ENCODE assay signal across 21 mouse cellular contexts in genomic region chr4:35143472-35144102, GRCm38 (mm10). TPM values are rescaled to one million over a fixed set of nuclear protein-coding genes. Genes with fewer than 3 reads are reported as not detected.
DNase-seq lines count a peak whose midpoint lies in the region; ATAC-seq lines count a peak whose summit lies in the region.
"Had no signal": no experiment of that assay in that cellular context is flagged by ENCODE, and none has a peak within 500 bp of the region (broad histone marks: within the 10 kb centered on the region; RNA-seq: fewer than 3 reads in every experiment).

No protein-coding gene starts in this region.

- DNase-seq in gastrocnemius, postnatal 14 days = peak; percentile 28
- no peak for DNase-seq in gastrocnemius, adult 8-10 months (ENCODE audit: low spot score in 2 of 2)
- DNase-seq in limb, embryonic 11.5 days (ENCODE audit: low spot score) = peak; percentile 43
- no peak for DNase-seq in limb, embryonic 10.5 days (ENCODE audit: low spot score)
- no peak for DNase-seq in spleen, adult 12 weeks (ENCODE audit: low spot score)
- no peak for DNase-seq in frontal cortex, postnatal 25 days (ENCODE audit: low spot score in 2 of 2)
- DNase-seq: cerebellum, adult 11-12 months; cerebellum, postnatal 25 days; liver; liver, postnatal 0 days; right cerebral cortex, postnatal 14 days had no signal

- H3K27ac ChIP-seq in limb, embryonic 11.5 days (replicated peaks; ENCODE audit: low read depth, low read length) = no peak overlapping the region
- no peak overlapping the region for H3K27ac ChIP-seq in limb, embryonic 10.5 days
- 0 out of 2 replicates have a peak overlapping the region, but pooled peaks have one; percentile 15 for H3K27ac ChIP-seq in intestine, embryonic 15.5 days
- 0 out of 2 replicates have a peak overlapping the region, but pooled peaks have one; percentile 26 for H3K27ac ChIP-seq in stomach, embryonic 15.5 days
- H3K27ac ChIP-seq: hindbrain, embryonic 10.5 days; macrophage; neural tube, embryonic 13.5 days had no signal

- intact Hi-C loops in gastrocnemius, postnatal 14 days (cut with DNase I; ENCODE audit: low total_unique reads) = no loop called here

- H3K9me3 ChIP-seq in limb, embryonic 11.5 days (ENCODE audit: control insufficient read depth, low read length) = no peaks in the 10 kb centered on the region
- H3K9me3 ChIP-seq in limb, embryonic 10.5 days (replicated peaks) = no peaks in the 10 kb centered on the region
- H3K9me3 ChIP-seq in intestine, embryonic 15.5 days = no peaks in the 10 kb centered on the region
- H3K9me3 ChIP-seq in stomach, embryonic 15.5 days = no peaks in the 10 kb centered on the region
- H3K9me3 ChIP-seq: hindbrain, embryonic 10.5 days; neural tube, embryonic 13.5 days had no signal

- WGBS in limb, embryonic 11.5 days = 57% methylated on average over 12 of the region's 12 CpGs
- 69% methylated on average over 12 of the region's 12 CpGs for WGBS in limb, embryonic 10.5 days
- 44% methylated on average over 12 of the region's 12 CpGs for WGBS in intestine, embryonic 15.5 days
- WGBS in stomach, embryonic 15.5 days = 54% methylated on average over 12 of the region's 12 CpGs

- no peaks in the 10 kb centered on the region for H3K36me3 ChIP-seq in limb, embryonic 11.5 days (ENCODE audit: control insufficient read depth, insufficient read depth, low read length)
- no peaks in the 10 kb centered on the region for H3K36me3 ChIP-seq in limb, embryonic 10.5 days
- no peaks in the 10 kb centered on the region for H3K36me3 ChIP-seq in intestine, embryonic 15.5 days
- H3K36me3 ChIP-seq in stomach, embryonic 15.5 days = no peaks in the 10 kb centered on the region
- H3K36me3 ChIP-seq: hindbrain, embryonic 10.5 days; neural tube, embryonic 13.5 days had no signal

- H3K4me3 ChIP-seq in limb, embryonic 11.5 days (ENCODE audit: low read depth, low read length) = no peak overlapping the region
- H3K4me3 ChIP-seq in limb, embryonic 10.5 days = no peak overlapping the region
- H3K4me3 ChIP-seq in intestine, embryonic 15.5 days (replicated peaks) = no peak overlapping the region
- H3K4me3 ChIP-seq in stomach, embryonic 15.5 days (replicated peaks) = no peak overlapping the region
- H3K4me3 ChIP-seq: hindbrain, embryonic 10.5 days; neural tube, embryonic 13.5 days had no signal

- no peak overlapping the region for H3K4me2 ChIP-seq in limb, embryonic 11.5 days (ENCODE audit: low read depth, severe bottlenecking)
- H3K4me2 ChIP-seq in intestine, embryonic 15.5 days (replicated peaks) = 0 out of 2 replicates have a peak overlapping the region, but pooled peaks have one; percentile 22
- 0 out of 2 replicates have a peak overlapping the region, but pooled peaks have one; percentile 10 for H3K4me2 ChIP-seq in stomach, embryonic 15.5 days
- H3K4me2 ChIP-seq: midbrain, embryonic 11.5 days; neural tube, embryonic 13.5 days had no signal

- H3K4me1 ChIP-seq in limb, embryonic 11.5 days (ENCODE audit: control insufficient read depth, insufficient read depth, low read length) = no peaks in the 10 kb centered on the region
- H3K4me1 ChIP-seq in limb, embryonic 10.5 days = peaks cover 8% of the 10 kb centered on the region; the same call in 1 of the 2 replicates
- peaks cover 3% of the 10 kb centered on the region for H3K4me1 ChIP-seq in intestine, embryonic 15.5 days (replicated peaks)
- H3K4me1 ChIP-seq in stomach, embryonic 15.5 days = peaks cover 6% of the 10 kb centered on the region; the same call in 1 of the 2 replicates
- H3K4me1 ChIP-seq: hindbrain, embryonic 10.5 days; neural tube, embryonic 13.5 days had no signal

- no peak for ATAC-seq in limb, embryonic 11.5 days (ENCODE audit: insufficient number of reproducible peaks, low FRiP score, low TSS enrichment, low read depth)
- ATAC-seq in intestine, embryonic 15.5 days = 0 out of 2 replicates have a peak, but pooled peaks have one; percentile 8
- peak; percentile 56; the same call in 1 of the 2 replicates for ATAC-seq in stomach, embryonic 15.5 days (ENCODE audit: insufficient read depth, low FRiP score, low read depth)
- ATAC-seq: liver, postnatal 0 days had no signal

- no peak overlapping the region for H3K9ac ChIP-seq in limb, embryonic 11.5 days (ENCODE audit: low read length)
- no peak overlapping the region for H3K9ac ChIP-seq in intestine, embryonic 15.5 days
- no peak overlapping the region for H3K9ac ChIP-seq in stomach, embryonic 15.5 days
- H3K9ac ChIP-seq: liver, postnatal 0 days; neural tube, embryonic 13.5 days had no signal

- H3K27me3 ChIP-seq in limb, embryonic 11.5 days (ENCODE audit: control insufficient read depth, insufficient read depth, low read length) = no peaks in the 10 kb centered on the region
- no peaks in the 10 kb centered on the region for H3K27me3 ChIP-seq in limb, embryonic 10.5 days (ENCODE audit: low read depth, poor library complexity, severe bottlenecking)
- H3K27me3 ChIP-seq in intestine, embryonic 15.5 days (replicated peaks) = no peaks in the 10 kb centered on the region
- no peaks in the 10 kb centered on the region for H3K27me3 ChIP-seq in stomach, embryonic 15.5 days (replicated peaks)
- H3K27me3 ChIP-seq: neural tube, embryonic 13.5 days had no signal

RNA-seq across cellular contexts. Expression of gene Ifnk, which starts 8.3 kb away (rescaled TPM):
- not detected for total RNA-seq in gastrocnemius, postnatal 14 days (2021)
- not detected for total RNA-seq in gastrocnemius, adult 8-10 months (2022)
- polyA plus RNA-seq in limb, embryonic 11.5 days (2014; fragmentation: Nextera tagmentation; extraction: Ambion mirVana) = 0.24 TPM in 1 of 2 replicates, not detected in the other
- 0.49 and 0.58 TPM in 2 replicates for polyA plus RNA-seq in limb, embryonic 10.5 days (2016; fragmentation: Nextera tagmentation; extraction: Ambion mirVana)
- polyA plus RNA-seq in intestine, embryonic 15.5 days (2015; fragmentation: Nextera tagmentation; extraction: Ambion mirVana) = 0.49 and 0.64 TPM in 2 replicates
- polyA plus RNA-seq in stomach, embryonic 15.5 days (2015; fragmentation: Nextera tagmentation; extraction: Ambion mirVana) = 0.39 and 0.73 TPM in 2 replicates
- total RNA-seq: ES-E14; monocyte, adult 5-6 weeks had no signal
- polyA plus RNA-seq: brain, embryonic 14.5 days; heart, embryonic 14.5 days; macrophage; neural tube, embryonic 13.5 days had no signal

RNA-seq across cellular contexts. Expression of gene Mob3b, which starts 13.7 kb away (rescaled TPM):
- total RNA-seq in gastrocnemius, postnatal 14 days (2021) = 1 to 10 TPM in 1 of 2 experiments, under 1 TPM in 1; 0.89 to 2.5 TPM
- total RNA-seq in gastrocnemius, adult 8-10 months (2022) = 1 to 10 TPM in 1 of 4 experiments, under 1 TPM in 3; 0.19 to 1.5 (median 0.50) TPM
- polyA plus RNA-seq in limb, embryonic 11.5 days (2014; fragmentation: Nextera tagmentation; extraction: Ambion mirVana) = 9.7 and 10.4 TPM in 2 replicates
- 13.1 and 14.1 TPM in 2 replicates for polyA plus RNA-seq in limb, embryonic 10.5 days (2016; fragmentation: Nextera tagmentation; extraction: Ambion mirVana)
- 30.2 and 32.1 TPM in 2 replicates for polyA plus RNA-seq in intestine, embryonic 15.5 days (2015; fragmentation: Nextera tagmentation; extraction: Ambion mirVana)
- 29.5 and 32.1 TPM in 2 replicates for polyA plus RNA-seq in stomach, embryonic 15.5 days (2015; fragmentation: Nextera tagmentation; extraction: Ambion mirVana)

Comparison
In these comparisons a context has a peak if more than half of its experiments do, and no peak if none do; other contexts are left out.
1. DNase-seq: peak in gastrocnemius, postnatal 14 days (single experiment) and limb, embryonic 11.5 days (single experiment); none in gastrocnemius, adult 8-10 months (0 of 2), limb, embryonic 10.5 days (single experiment), spleen, adult 12 weeks (single experiment) and frontal cortex, postnatal 25 days (0 of 2).
2. H3K27ac ChIP-seq: peak in intestine, embryonic 15.5 days (single experiment) and stomach, embryonic 15.5 days (single experiment); none in limb, embryonic 11.5 days (single experiment) and limb, embryonic 10.5 days (single experiment).